Mouse (Mus musculus): Measurements from ENCODE around the gene Fnip1. TPM values are rescaled to one million over a fixed set of nuclear protein-coding genes. Genes with fewer than 3 reads are reported as not detected.

Gene Fnip1
- polyA plus RNA-seq (2012; fragmentation: generic; extraction: Trizol): 1 to 10 TPM in 1 of 2 experiments, under 1 TPM in 1; 0.22 to 1.9 TPM

GRCm38 (mm10) chr11:54437823-54438337 is at the start of gene Fnip1:
Gene Fnip1 (plus strand): TSS chr11:54438199.

GRCm38 (mm10) chr11:54522529-54523430 is 84.8 kb downstream of the Fnip1 start, which contains the start of gene Rapgef6:
Gene Rapgef6 (plus strand): TSS chr11:54522847.

Other genes starting within 250 kb of the Fnip1 start
- not detected for gene Csf2, start 188.5 kb upstream of the Fnip1 start, polyA plus RNA-seq (2012; fragmentation: generic; extraction: Trizol)
- gene Il3, start 170.9 kb upstream of the Fnip1 start, polyA plus RNA-seq (2012; fragmentation: generic; extraction: Trizol): not detected
- not detected for gene Acsl6, start 134.4 kb upstream of the Fnip1 start, polyA plus RNA-seq (2012; fragmentation: generic; extraction: Trizol)
- not detected for gene Meikin, start 67.5 kb upstream of the Fnip1 start, polyA plus RNA-seq (2012; fragmentation: generic; extraction: Trizol)
- 1 to 10 TPM in 1 of 2 experiments, under 1 TPM in 1; 0.20 to 2.4 TPM for gene Rapgef6, start 84.6 kb downstream of the Fnip1 start, polyA plus RNA-seq (2012; fragmentation: generic; extraction: Trizol)